Mouse (Mus musculus): ENCODE data around the gene Pfkfb4. TPM values are rescaled to one million over a fixed set of nuclear protein-coding genes. Genes with fewer than 3 reads are reported as not detected.

The Pfkfb4 gene
- total RNA-seq, 2 experiments from 2014 or later, result 10.0 to 10.9 TPM

- no peak for DNase-seq (ENCODE audit: extremely low spot score in 1 of 2, low spot score in 1 of 2)
Measured at GRCm38 (mm10) chr9:109031001-109031400, 39.4 kb downstream of the Pfkfb4 start.

GRCm38 (mm10) chr9:109031686-109032085 is 40.1 kb downstream of the Pfkfb4 start:
- DNase-seq (ENCODE audit: extremely low spot score in 1 of 2, low spot score in 1 of 2), result no peak

GRCm38 (mm10) chr9:109032435-109032834 is 40.9 kb downstream of the Pfkfb4 start:
- DNase-seq (ENCODE audit: extremely low spot score in 1 of 2, low spot score in 1 of 2), result no peak

- no peak for DNase-seq (ENCODE audit: extremely low spot score in 1 of 2, low spot score in 1 of 2)
Measured at GRCm38 (mm10) chr9:109038086-109038895, 46.7 kb downstream of the Pfkfb4 start, which contains the start of gene Shisa5. TSS of gene Shisa5 (plus strand) at chr9:109038565.

- DNase-seq (ENCODE audit: extremely low spot score in 1 of 2, low spot score in 1 of 2), result no peak
Measured at GRCm38 (mm10) chr9:109038901-109039364, 47.4 kb downstream of the Pfkfb4 start.

GRCm38 (mm10) chr9:109039681-109040080 is 48.1 kb downstream of the Pfkfb4 start:
- no peak for DNase-seq (ENCODE audit: extremely low spot score in 1 of 2, low spot score in 1 of 2)

GRCm38 (mm10) chr9:109040216-109040615 is 48.6 kb downstream of the Pfkfb4 start:
- DNase-seq (ENCODE audit: extremely low spot score in 1 of 2, low spot score in 1 of 2), result no peak

GRCm38 (mm10) chr9:109040906-109041305 is 49.3 kb downstream of the Pfkfb4 start:
- no peak for DNase-seq (ENCODE audit: extremely low spot score in 1 of 2, low spot score in 1 of 2)

GRCm38 (mm10) chr9:109041351-109041750 is 49.8 kb downstream of the Pfkfb4 start:
- no peak for DNase-seq (ENCODE audit: extremely low spot score in 1 of 2, low spot score in 1 of 2)

- peak in 1 of 2 experiments; percentile 39 for DNase-seq (ENCODE audit: extremely low spot score in 1 of 2, low spot score in 1 of 2)
Measured at GRCm38 (mm10) chr9:109046306-109046705, 54.7 kb downstream of the Pfkfb4 start.

- DNase-seq (ENCODE audit: extremely low spot score in 1 of 2, low spot score in 1 of 2), result no peak
Measured at GRCm38 (mm10) chr9:109049316-109049715, 57.7 kb downstream of the Pfkfb4 start.

- no peak for DNase-seq (ENCODE audit: extremely low spot score in 1 of 2, low spot score in 1 of 2)
Measured at GRCm38 (mm10) chr9:109049996-109050673, 58.6 kb downstream of the Pfkfb4 start.

GRCm38 (mm10) chr9:109050674-109050997 is 59.1 kb downstream of the Pfkfb4 start:
- no peak for DNase-seq (ENCODE audit: extremely low spot score in 1 of 2, low spot score in 1 of 2)

GRCm38 (mm10) chr9:109051011-109051501 is 59.5 kb downstream of the Pfkfb4 start:
- DNase-seq (ENCODE audit: extremely low spot score in 1 of 2, low spot score in 1 of 2), result no peak

GRCm38 (mm10) chr9:109051651-109052489 is 60.3 kb downstream of the Pfkfb4 start:
- no peak for DNase-seq (ENCODE audit: extremely low spot score in 1 of 2, low spot score in 1 of 2)

- DNase-seq (ENCODE audit: extremely low spot score in 1 of 2, low spot score in 1 of 2), result no peak
Measured at GRCm38 (mm10) chr9:109052490-109053260, 61.1 kb downstream of the Pfkfb4 start.

GRCm38 (mm10) chr9:109053366-109053765 is 61.8 kb downstream of the Pfkfb4 start:
- no peak for DNase-seq (ENCODE audit: extremely low spot score in 1 of 2, low spot score in 1 of 2)

- no peak for DNase-seq (ENCODE audit: extremely low spot score in 1 of 2, low spot score in 1 of 2)
Measured at GRCm38 (mm10) chr9:109053851-109054250, 62.3 kb downstream of the Pfkfb4 start.

- DNase-seq (ENCODE audit: extremely low spot score in 1 of 2, low spot score in 1 of 2), result peak in 1 of 2 experiments; percentile 49
Measured at GRCm38 (mm10) chr9:109054712-109055111, 63.1 kb downstream of the Pfkfb4 start.

Data from layer of hippocampus, postnatal 25 days (tissue).